Mouse (Mus musculus) neural tube, embryonic 12.5 days (tissue): ENCODE measurements around the gene Phf23. TPM values are rescaled to one million over a fixed set of nuclear protein-coding genes. Genes with fewer than 3 reads are reported as not detected.

Source experiments
- ATAC-seq: fragments of 200-750 bp; cut with Nextera tagmentation; 2 replicates; pipeline ENCODE4 v1.8.0; 2017; ENCODE audit warnings: low read depth, mild to moderate bottlenecking, moderate TSS enrichment, moderate library complexity; ENCODE audit not compliant: low FRiP score
- H3K27ac ChIP-seq: fragments of 300-500 bp; sonication (generic); 2 replicates; pipeline ENCODE4 v1.5.1; 2016
- H3K27me3 ChIP-seq: fragments of 300-500 bp; sonication (generic); replicated peaks from 2 replicates; pipeline ENCODE4 v1.6.1; 2016; ENCODE audit warnings: mild to moderate bottlenecking
- H3K36me3 ChIP-seq: fragments of 300-500 bp; sonication (generic); 2 replicates; pipeline ENCODE4 v1.6.1; 2016; ENCODE audit warnings: mild to moderate bottlenecking
- H3K4me1 ChIP-seq: fragments of 300-500 bp; sonication (generic); 2 replicates; pipeline ENCODE4 v1.6.1; 2016
- H3K4me2 ChIP-seq: fragments of 300-500 bp; sonication (generic); replicated peaks from 2 replicates; pipeline ENCODE4 v1.6.1; 2016; ENCODE audit warnings: mild to moderate bottlenecking
- H3K4me3 ChIP-seq: fragments of 300-500 bp; sonication (generic); 2 replicates; pipeline ENCODE4 v1.5.1; 2016
- H3K9ac ChIP-seq: fragments of 300-500 bp; sonication (generic); 2 replicates; pipeline ENCODE4 v1.6.1; 2016; ENCODE audit warnings: mild to moderate bottlenecking
- H3K9me3 ChIP-seq: fragments of 300-500 bp; sonication (generic); 2 replicates; pipeline ENCODE4 v1.6.1; 2016; ENCODE audit warnings: mild to moderate bottlenecking
- WGBS: fragments of 180-500 bp; shearing (Covaris S2); methylation state at CpG from one replicate; pipeline ENCODE4 v1.1.7; 2016; 5-methylcytosine and 5-hydroxymethylcytosine counted together
- polyA plus RNA-seq: library from polyadenylated mRNA; unstranded; fragments of >200 nt; fragmentation: Nextera tagmentation; extraction: Ambion mirVana; gene quantifications from 2 replicates; pipeline ENCODE4 v1.2.1, GENCODE M21; 2016

The Phf23 gene
- polyA plus RNA-seq, 1 experiment from 2014 or later, result 92.5 TPM

DNA sequence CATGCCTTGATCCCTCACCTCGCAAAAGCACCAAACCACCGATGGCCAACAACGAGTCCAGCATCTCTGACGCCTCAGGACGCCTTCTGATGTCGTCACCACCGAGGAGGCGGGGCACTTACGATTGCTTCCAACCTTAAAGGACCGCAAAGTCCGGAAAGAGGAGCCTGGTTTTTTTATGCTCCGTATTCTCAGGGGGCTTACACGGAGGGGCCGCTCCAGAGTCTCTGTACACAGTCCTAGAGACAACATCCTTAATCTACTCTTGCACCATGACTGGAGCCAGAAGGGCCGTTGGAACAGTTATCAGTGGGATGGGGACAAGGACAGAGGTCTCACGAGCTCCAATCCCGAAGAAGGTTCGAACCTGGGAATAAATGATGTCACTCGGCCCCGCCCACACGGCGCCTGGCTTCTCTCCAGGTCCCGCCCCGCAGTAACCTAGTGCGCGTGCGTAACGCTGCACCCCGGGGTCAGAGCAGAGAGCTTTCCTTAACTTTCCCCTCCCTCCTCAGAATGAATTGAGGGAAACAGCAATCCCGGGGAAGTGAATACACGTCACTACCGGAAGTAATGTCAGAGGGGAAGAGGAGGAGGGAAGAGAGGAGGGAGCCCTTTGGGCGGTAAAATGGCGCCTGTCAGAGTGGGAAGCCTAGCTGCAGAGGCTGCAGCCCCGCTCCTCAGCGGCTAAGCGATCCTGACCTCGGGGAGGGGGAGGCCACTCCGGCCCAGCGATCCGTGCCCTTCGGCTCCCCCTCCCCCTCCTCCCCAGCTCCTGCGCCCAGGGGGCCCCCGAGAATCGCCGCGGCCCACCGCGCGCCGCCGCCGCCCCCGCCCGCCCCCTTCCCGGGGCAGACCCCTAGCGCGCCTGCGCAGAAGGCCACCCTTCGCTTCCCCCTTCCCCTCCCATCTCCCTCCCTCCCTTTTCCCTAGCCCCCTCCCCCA, 15.1 kb upstream of the Phf23 start:
- under 1% methylated on average over 52 of the region's 60 CpGs for WGBS
- peak overlapping the region; percentile 95 for H3K9ac ChIP-seq

DNA sequence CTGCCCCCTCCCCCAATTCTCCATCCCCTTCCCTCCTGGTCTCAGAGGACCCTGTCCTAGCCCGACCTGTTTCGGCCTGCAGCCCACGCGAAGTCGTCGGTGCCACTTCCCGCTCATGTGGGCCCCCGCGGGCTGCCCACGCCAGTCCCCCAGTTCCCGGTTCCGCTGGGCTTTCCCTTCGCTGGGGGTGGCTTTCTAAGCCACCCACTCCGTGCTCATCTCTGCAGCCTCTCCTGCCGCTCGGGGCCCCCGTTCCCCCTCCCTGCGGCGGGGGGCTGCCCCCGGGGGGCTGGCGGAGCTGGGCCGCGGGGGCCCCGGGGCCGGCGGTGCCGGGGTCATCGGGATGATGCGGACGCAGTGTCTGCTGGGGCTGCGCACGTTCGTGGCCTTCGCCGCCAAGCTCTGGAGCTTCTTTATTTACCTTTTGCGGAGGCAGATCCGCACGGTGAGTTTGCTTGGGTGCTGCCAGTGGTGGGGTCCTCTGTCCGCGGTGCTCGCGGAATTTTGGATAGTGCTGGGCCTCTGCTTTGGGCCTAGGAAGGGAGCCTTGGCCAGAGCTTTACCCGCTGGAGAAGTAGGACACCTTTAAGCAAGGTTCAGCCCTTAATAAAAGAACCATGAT, 14.3 kb upstream of the Phf23 start, which contains the start of gene Ctdnep1:
Gene Ctdnep1, plus strand, starts transcription at position 16 of the 622 bp plus-strand sequence.
- Histone ChIP-seq H3K4me1 (peaks cover 27% of the 10 kb centered on the region), H3K27ac (peak within 1 kb of the TSS; percentile 96), H3K4me2 (peak within 1 kb of the TSS; percentile 92), H3K27me3 (no peaks in the 10 kb centered on the region), H3K9ac (peak within 1 kb of the TSS; percentile 95), H3K36me3 (peaks cover 25% of the 10 kb centered on the region), H3K4me3 (peak within 1 kb of the TSS; percentile 94), H3K9me3 (no peaks in the 10 kb centered on the region)
- peak; percentile 45 for ATAC-seq
- WGBS, result under 1% methylated on average over 43 of the region's 43 CpGs

More for the DNA sequence above, 15.1 kb upstream of the Phf23 start:
- peaks cover 27% of the 10 kb centered on the region for H3K4me1 ChIP-seq
- no peaks in the 10 kb centered on the region for H3K9me3 ChIP-seq
- no peaks in the 10 kb centered on the region for H3K27me3 ChIP-seq
- H3K4me3 ChIP-seq, result peak overlapping the region; percentile 94
- H3K4me2 ChIP-seq, result peak overlapping the region; percentile 92
- peak; percentile 90 for ATAC-seq
- peaks cover 30% of the 10 kb centered on the region for H3K36me3 ChIP-seq
- H3K27ac ChIP-seq, result peak overlapping the region; percentile 96

DNA sequence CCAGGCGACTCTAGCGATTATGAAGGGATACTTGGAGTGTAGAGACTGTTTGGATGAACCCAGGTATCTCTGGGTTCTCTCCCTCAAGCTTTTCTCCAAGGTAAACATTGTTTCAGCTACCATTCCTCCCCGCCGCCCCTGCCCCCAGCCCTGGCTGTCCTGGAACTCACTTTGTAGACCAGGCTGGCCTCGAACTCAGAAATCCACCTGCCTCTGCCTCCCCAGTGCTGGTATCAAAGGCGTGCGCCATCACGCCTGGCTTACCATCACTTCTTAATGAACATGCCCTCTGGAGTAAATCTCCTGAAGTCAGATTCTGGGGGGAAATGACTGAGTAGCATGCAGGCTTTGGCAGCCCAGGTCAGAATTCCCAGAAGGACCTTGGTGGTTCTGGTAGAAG, 13.4 kb upstream of the Phf23 start, which contains the start of gene Elp5:
Gene Elp5, minus strand, starts transcription at position 293 of the 400 bp plus-strand sequence.
- peaks cover 33% of the 10 kb centered on the region for H3K36me3 ChIP-seq
- H3K9ac ChIP-seq, result peak within 1 kb of the TSS; percentile 95
- no peak for ATAC-seq
- H3K4me1 ChIP-seq, result peaks cover 27% of the 10 kb centered on the region
- H3K4me3 ChIP-seq, result peak within 1 kb of the TSS; percentile 94
- peak within 1 kb of the TSS; percentile 92 for H3K4me2 ChIP-seq
- 64% methylated on average over 8 of the region's 8 CpGs for WGBS
- H3K27ac ChIP-seq, result peak within 1 kb of the TSS; percentile 96
- no peaks in the 10 kb centered on the region for H3K27me3 ChIP-seq
- H3K9me3 ChIP-seq, result no peaks in the 10 kb centered on the region

DNA sequence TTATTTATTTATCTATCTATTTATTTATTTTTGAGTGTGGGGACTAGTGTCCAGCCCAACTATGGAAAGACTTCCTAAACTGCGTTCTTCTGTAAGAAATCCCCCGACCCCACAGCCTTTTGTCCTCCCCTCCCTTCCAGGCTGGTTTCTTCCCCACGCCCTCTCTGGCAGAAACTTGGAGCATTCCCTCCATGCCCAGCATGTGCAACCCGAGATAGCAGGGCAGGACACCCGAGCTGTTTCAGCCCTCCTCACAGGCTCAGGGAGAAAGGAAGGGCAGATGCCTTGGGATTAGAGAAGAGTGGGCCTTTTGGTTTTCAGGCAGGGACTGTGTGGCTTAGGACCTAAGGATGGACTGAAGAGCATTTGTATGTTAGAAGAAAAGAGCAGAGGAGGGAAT, 12.7 kb upstream of the Phf23 start:
- H3K9me3 ChIP-seq, result no peaks in the 10 kb centered on the region
- peak overlapping the region; percentile 95 for H3K9ac ChIP-seq
- H3K4me3 ChIP-seq, result peak overlapping the region; percentile 94; the same call in 1 of the 2 replicates
- peaks cover 27% of the 10 kb centered on the region for H3K4me1 ChIP-seq
- no peak for ATAC-seq
- peaks cover 40% of the 10 kb centered on the region for H3K36me3 ChIP-seq
- WGBS, result 45% methylated on average over 5 of the region's 5 CpGs
- H3K4me2 ChIP-seq, result peak overlapping the region; percentile 92
- H3K27ac ChIP-seq, result no peak overlapping the region
- H3K27me3 ChIP-seq, result no peaks in the 10 kb centered on the region

DNA sequence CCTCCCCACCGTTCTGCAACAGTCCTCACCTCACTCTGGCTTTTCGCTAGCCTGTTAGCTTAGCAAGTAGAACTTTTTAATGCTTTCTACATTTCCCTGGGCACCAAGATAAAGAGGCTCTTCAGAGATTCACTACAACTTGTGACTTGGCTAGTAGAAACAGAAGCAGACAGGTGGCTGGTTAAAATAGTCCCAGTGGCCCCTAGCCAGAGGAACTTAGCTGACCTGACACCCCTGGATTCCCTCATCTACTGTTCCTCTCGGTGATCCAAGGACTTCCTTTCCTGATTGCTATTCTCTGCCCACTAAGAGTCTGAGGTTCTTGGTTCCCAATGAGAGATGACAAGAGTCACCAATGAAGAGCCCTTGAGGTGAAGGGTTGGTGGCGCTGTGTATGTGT, 12.2 kb upstream of the Phf23 start:
- no peak overlapping the region for H3K9ac ChIP-seq
- no peaks in the 10 kb centered on the region for H3K27me3 ChIP-seq
- no peak for ATAC-seq
- peaks cover 41% of the 10 kb centered on the region for H3K36me3 ChIP-seq
- H3K9me3 ChIP-seq, result no peaks in the 10 kb centered on the region
- no peak overlapping the region for H3K4me3 ChIP-seq
- 92% methylated on average over 4 of the region's 4 CpGs for WGBS
- H3K4me2 ChIP-seq, result peak overlapping the region; percentile 92
- H3K27ac ChIP-seq, result no peak overlapping the region
- H3K4me1 ChIP-seq, result peaks cover 27% of the 10 kb centered on the region

DNA sequence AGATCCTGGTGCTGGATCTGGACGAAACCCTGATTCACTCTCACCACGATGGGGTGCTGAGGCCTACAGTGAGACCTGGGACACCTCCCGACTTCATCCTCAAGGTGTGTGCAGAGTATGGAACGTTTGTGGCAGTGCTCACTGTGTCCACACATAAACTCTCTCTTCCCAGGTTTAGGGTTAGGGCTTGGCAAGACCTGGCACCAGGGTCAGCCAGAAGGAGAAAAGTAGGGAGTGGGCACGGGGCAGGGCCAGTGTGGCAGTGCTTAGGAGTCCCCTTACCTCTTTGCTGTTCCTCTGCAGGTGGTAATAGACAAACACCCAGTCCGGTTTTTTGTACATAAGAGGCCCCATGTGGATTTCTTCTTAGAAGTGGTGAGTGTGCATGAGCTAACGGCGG, 11.1 kb upstream of the Phf23 start:
- Histone ChIP-seq H3K27me3 (no peaks in the 10 kb centered on the region), H3K9me3 (no peaks in the 10 kb centered on the region), H3K4me1 (peaks cover 25% of the 10 kb centered on the region), H3K4me3 (0 out of 2 replicates have a peak overlapping the region, but pooled peaks have one; percentile 7), H3K27ac (no peak overlapping the region), H3K36me3 (peaks cover 48% of the 10 kb centered on the region), H3K4me2 (no peak overlapping the region), H3K9ac (no peak overlapping the region)
- WGBS, result 93% methylated on average over 8 of the region's 8 CpGs
- no peak for ATAC-seq

DNA sequence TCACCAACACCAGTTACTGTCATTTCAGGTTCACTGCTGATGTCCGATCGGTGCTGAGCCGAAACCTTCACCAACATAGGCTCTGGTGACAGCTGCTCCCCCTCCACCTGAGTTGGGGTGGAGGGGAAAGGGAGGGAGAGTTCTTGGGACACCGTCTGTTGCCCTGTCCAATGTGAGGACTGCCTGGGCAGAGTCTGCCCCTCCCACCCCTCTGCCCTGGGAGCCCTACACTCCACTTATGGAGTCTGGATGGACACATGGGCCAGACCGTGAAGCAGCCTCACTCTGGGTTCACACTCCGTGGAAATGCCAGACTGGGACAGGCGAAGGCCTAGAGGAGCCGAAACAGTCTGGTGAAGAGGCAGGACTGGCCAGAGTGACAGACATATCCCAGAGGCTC, 5.6 kb upstream of the Phf23 start:
- Histone ChIP-seq H3K9ac (no peak overlapping the region), H3K36me3 (peaks cover 62% of the 10 kb centered on the region)

DNA sequence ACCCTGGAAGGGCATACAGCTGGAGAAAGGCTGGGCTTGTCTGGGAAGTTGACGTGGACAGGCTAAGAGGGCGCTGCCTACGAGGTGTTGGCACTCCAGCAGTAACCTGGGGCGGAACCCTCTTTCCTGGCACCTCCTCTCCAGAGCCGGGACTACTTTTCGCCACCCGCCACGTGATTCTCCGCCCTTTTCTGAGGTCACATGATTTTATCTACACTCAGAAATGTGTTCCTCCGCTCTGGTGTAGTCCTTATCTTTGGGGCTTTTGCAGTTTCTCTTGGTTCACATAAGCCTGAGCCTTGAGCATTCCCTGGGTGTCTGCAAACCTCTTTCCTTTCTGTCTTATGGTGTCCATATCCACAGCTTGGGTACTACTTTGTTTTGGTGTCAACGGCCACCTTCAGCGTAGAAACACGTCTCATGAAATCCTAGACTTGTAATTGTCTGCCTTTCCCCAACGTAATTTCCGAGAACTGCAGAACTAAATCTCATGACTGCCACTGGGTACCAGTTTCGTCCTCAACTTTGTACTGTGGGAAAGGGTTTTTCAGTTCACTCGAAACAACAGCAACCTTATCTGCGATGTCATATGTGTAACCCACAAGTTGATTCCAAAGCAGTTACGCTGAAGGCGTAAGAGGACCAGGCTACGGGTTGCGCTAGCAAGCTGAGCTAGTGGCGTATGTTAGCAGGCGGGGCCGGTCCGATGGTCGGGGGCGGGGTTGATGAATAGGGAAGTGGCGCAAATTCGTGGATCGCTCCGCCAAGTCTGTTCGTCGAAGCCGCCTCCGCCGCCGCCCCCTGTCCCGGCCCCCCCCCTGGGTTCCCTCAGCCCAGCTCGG, 4.5 kb upstream of the Phf23 start, which contains the start of gene Gabarap:
Gene Gabarap, plus strand, starts transcription at position 294 of the 842 bp plus-strand sequence.
- no peaks in the 10 kb centered on the region for H3K9me3 ChIP-seq
- peak within 1 kb of the TSS; percentile 75 for H3K27ac ChIP-seq
- H3K36me3 ChIP-seq, result peaks cover 56% of the 10 kb centered on the region
- peak within 1 kb of the TSS; percentile 72 for H3K4me2 ChIP-seq
- H3K4me1 ChIP-seq, result peaks cover 23% of the 10 kb centered on the region
- ATAC-seq, result peak; percentile 72
- H3K4me3 ChIP-seq, result peak within 1 kb of the TSS; percentile 76
- WGBS, result under 1% methylated on average over 40 of the region's 40 CpGs
- H3K27me3 ChIP-seq, result no peaks in the 10 kb centered on the region
- H3K9ac ChIP-seq, result peak within 1 kb of the TSS; percentile 90

More for the DNA sequence above, 5.6 kb upstream of the Phf23 start:
- H3K4me3 ChIP-seq, result no peak overlapping the region
- peaks cover 23% of the 10 kb centered on the region for H3K4me1 ChIP-seq
- no peak overlapping the region for H3K4me2 ChIP-seq
- ATAC-seq, result no peak
- 91% methylated on average over 8 of the region's 8 CpGs for WGBS
- H3K27me3 ChIP-seq, result no peaks in the 10 kb centered on the region
- H3K9me3 ChIP-seq, result no peaks in the 10 kb centered on the region
- no peak overlapping the region for H3K27ac ChIP-seq

DNA sequence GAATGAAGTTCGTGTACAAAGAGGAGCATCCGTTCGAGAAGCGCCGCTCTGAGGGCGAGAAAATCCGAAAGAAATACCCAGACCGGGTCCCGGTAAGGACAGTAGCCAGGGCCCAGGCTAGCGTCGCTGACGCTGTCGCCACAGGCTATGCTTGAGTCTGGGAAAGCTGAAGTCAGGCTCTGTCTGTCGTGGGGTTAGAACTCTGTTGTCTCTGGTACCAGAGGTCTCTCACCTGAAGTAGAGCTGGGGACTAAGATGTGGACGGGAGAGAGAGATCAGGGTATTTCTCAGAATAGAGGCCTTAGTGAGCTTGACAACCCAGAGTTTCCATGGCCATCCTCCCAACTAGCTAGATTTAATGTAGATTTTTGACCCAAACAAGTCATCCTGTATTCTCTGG, 3.9 kb upstream of the Phf23 start:
- peak overlapping the region; percentile 90 for H3K9ac ChIP-seq

DNA sequence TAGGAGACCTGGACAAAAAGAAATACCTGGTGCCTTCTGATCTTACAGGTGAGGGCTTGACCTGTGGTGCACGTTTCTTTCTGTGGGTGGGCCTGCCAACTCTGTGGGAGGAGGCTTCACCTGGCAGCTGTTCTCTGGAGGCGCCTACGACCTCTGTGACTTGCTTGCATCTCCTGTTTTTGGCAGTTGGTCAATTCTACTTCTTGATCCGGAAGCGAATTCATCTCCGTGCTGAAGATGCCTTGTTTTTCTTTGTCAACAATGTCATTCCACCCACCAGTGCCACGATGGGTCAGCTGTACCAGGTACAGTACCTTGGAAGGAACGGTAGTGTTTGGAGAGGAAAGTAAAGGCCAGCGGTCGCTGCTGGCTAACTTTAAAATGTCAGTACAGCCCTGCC, 3.2 kb upstream of the Phf23 start:
- no peaks in the 10 kb centered on the region for H3K27me3 ChIP-seq
- H3K4me1 ChIP-seq, result peaks cover 26% of the 10 kb centered on the region
- no peak for ATAC-seq
- H3K9me3 ChIP-seq, result no peaks in the 10 kb centered on the region
- 89% methylated on average over 10 of the region's 10 CpGs for WGBS
- H3K36me3 ChIP-seq, result peaks cover 44% of the 10 kb centered on the region
- peak overlapping the region; percentile 72 for H3K4me2 ChIP-seq
- peak overlapping the region; percentile 76 for H3K4me3 ChIP-seq
- no peak overlapping the region for H3K27ac ChIP-seq
- H3K9ac ChIP-seq, result peak overlapping the region; percentile 90

More for the DNA sequence above, 3.9 kb upstream of the Phf23 start:
- peak; percentile 19; the same call in 1 of the 2 replicates for ATAC-seq
- Histone ChIP-seq H3K4me1 (peaks cover 23% of the 10 kb centered on the region), H3K36me3 (peaks cover 50% of the 10 kb centered on the region), H3K27me3 (no peaks in the 10 kb centered on the region), H3K9me3 (no peaks in the 10 kb centered on the region), H3K4me3 (peak overlapping the region; percentile 76), H3K27ac (peak overlapping the region; percentile 75), H3K4me2 (peak overlapping the region; percentile 72)
- under 1% methylated on average over 15 of the region's 15 CpGs for WGBS

DNA sequence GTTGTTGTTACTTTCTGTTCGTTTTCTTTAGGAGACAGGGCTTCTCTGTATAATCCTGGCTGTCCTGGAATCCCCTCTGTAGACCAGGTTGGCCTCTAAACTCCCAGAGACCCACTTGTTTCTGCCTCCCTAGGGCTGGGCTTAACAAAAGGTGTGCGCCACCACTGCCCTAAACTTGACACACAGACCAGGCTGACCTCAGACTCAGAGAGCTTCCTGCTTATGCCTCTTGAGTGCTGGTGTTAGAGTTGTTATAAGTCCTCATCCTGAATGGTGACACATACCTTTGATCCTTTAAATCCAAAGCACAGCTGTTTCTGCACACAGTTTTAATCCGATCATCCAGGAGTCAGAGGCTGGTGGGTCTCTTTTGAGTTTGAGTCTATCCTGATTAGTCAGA, 2.6 kb upstream of the Phf23 start:
- Histone ChIP-seq H3K4me1 (peaks cover 31% of the 10 kb centered on the region), H3K4me3 (no peak overlapping the region), H3K9me3 (no peaks in the 10 kb centered on the region), H3K9ac (peak overlapping the region; percentile 90), H3K36me3 (peaks cover 41% of the 10 kb centered on the region), H3K27me3 (no peaks in the 10 kb centered on the region), H3K27ac (no peak overlapping the region), H3K4me2 (peak overlapping the region; percentile 72)
- no peak for ATAC-seq
- WGBS, result 88% methylated on average over 3 of the region's 3 CpGs
